Mouse (Mus musculus): ENCODE results near the gene Gpr176.
A peak's percentile ranks its signal among the peaks of the same experiment; 100 is the strongest.

Gpr176 gene

DNA sequence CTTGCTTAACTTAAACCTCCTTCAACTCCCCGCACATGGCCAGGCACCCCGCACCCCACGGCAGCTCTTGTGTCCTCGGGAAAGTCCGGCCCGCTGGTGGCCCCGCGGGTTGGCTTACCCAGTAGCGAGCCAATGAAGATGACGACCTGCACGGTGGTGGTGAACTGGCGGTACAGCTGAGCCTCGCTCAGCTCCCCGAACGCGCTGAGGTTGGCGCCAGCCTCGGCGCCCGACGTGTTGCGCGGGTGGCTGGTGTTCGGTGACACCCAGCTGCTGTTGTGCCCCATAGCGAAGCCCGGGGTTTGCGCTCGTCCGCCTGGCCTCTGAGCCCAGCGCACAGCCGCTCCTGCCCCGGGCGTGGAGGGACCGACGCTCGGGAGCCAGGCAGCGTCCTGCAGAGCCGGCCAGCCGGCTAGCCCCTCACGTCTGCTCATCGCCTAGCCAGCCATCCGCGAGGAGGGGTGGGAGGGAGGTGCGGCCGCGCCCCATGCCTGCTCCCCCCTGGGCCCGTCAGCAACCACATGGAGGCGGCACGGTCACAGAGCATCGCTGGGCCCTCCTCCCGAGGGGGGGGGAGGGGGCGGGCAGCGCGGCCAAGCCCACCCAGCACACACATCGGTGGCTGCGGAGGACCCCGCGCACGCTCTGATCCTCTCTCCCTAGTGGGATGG lies at the start of gene Gpr176:
Gpr176 (minus strand) TSS at position 519 of the 671 bp plus-strand sequence.
- no peak for DNase-seq (ENCODE audit: low read depth)

DNA sequence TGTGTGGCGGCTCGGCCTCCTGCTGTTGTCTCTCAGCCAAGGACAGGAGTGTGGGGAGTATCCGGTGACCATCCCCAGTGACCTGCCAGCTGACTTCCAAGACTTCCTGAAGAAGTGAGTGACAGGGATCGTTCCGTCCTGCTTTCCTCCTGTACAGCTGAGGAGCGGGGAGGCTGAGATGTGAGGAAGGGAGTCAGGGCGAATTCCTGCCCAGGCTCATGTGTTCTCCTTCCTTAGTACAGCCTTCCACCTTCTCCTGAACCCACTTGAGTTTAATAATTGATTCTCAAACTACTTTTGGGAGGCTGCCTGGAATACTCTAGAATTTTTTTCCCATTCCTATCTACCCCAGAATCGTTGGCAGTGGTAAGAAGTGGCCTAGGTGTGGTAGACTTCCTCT lies 49.2 kb upstream of the Gpr176 start:
- DNase-seq (ENCODE audit: low read depth) = no peak

DNA sequence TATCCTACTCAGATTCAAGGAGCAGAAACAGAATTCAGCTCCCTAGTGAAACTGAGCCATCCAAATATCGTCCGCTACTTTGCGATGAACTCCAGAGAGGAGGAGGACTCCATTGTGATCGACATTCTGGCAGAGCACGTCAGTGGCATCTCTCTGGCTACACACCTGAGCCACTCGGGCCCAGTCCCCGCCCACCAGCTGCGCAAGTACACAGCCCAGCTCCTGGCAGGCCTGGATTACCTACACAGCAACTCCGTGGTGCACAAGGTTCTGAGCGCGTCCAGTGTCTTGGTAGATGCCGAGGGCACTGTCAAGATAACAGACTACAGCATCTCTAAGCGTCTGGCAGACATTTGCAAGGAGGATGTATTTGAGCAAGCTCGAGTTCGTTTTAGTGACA lies 48.7 kb upstream of the Gpr176 start:
- no peak for DNase-seq (ENCODE audit: low read depth)

DNA sequence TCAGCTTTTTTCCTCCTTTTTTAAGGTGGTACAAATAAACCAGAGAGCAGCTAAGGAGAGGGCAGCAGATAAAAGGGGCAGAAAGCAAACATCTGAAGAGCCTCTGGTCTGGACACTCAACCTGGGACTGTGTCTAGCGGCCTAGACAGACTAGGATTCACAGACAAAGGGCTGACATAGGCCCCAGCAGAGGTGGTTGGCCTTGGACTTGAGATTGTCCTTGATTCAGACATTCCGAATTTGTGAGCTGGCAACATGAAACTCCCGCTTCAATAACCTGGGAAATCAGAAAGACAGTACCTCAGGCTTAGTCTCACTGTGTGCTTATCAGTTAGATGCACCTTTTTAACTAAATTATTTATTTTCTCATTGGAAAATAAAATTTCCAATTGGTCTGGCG lies 44.9 kb upstream of the Gpr176 start:
- no peak for DNase-seq (ENCODE audit: low read depth)

DNA sequence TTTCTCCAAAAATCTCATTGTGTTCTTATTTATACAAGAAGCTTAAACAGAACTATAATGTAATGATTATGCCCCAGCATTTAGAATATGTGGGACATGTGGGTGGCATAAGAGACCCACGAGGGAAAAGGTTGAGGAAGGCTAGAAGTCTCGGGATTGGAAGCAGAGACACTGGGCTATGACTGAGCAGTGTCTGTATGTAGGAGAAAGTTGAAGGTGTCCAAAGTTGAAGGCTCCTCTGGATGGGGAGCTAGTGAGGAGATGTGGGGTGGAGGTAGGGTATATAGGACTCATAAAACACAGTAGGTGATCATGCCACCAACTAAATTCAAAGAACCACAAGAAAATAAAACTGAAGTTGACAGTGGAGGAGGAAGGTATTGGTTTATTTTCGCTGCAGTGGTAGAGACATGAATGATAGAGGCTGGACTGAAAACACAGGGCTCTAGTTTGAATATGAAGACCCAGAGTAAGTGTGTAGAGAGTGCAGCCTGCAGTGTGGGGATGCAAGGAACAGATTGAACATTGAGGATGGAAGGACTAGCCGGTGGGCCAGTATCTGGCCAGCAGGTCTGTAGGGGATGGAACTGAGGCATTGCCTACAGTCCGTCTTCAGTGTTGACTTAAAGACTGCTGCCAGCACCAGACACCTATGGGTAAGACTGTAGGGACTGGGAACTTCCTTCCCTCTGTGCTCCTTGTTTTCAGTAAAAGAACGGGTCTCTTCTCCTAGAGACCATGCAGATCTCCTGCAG lies 42.6 kb upstream of the Gpr176 start:
- no peak for DNase-seq (ENCODE audit: low read depth)

DNA sequence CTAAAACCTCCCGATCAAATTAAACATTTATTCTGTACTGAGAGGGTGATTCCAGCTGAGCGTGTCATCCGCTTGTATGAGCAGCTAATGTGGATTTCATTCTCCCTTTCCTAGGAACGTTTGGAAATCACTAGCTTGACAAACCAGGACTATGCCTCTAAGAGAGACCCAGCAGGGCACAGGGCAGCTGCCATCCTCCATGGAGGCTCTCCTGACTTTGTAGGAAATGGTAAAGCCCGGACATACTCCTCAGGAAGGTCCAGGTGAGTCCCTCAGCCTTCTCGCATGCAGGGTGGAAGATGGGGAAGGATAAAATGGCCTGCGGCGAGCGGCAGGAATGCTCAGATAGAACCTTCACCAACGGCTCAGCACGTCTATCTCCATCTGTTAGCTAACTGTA lies 39.6 kb upstream of the Gpr176 start:
- DNase-seq (ENCODE audit: low read depth) = no peak

DNA sequence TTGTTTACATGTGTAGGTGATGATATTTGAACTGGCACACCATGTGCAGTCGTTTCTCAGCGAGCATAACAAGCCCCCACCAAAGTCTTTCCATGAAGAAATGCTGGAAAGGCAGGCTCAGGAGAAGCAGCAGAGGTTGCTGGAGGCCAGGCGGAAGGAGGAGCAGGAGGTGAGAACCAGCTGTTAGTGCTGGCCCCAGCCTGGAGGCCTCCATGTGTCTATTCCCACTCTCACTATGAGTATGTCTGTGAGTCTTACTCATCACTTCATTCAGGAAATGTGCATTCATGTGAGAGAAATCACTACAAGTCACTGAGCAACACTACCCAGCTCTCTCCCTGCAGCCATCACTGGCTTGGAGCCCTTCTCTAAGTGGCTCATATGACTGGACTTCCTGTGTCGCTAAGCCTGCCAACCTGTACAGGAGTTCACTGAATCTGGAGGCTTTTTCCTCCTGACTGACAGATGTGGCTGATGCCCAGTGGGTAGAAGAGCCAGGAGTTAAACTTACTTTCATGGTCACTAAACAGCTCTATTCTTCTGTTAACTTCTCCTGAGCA lies 35.2 kb upstream of the Gpr176 start:
- DNase-seq (ENCODE audit: low read depth) = no peak

DNA sequence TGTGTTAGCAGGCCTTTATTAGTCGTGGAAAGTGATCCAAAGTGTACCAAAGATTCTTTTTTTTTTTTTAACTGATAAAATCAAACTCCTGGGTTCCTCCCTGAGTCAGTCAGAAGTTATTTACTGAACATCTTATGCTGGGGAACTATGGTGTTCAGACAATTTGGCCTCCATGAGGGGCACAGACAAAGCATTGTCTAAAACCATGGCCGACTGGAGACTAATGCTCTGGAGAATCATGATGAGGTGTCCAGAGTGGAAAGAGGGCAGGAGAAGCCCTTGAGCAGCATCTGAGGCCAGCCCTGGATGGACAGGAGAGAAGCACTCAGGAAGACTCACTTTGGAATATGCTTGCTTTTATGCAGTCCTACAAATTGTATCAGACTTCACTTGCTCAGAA lies 33.6 kb upstream of the Gpr176 start:
- DNase-seq (ENCODE audit: low read depth) = no peak

DNA sequence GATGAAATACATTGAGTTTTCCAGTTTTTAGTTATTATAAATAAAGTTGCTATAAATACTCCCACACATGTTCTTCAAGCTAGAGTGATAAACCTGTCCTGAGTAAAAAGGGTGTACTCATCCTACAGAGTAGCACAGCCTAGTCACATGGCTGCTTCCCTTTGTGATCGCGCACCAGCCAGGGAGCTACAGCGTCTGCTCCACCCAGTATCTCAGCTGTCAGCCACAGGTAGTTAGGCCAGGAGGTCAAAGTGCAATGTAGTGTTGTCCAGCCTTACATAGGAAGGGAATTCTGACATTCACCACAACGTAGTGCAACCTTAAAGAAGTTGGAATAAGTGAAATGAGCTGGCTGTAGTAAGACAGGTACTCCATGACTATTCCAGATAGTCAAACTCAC lies 32.3 kb upstream of the Gpr176 start:
- DNase-seq (ENCODE audit: low read depth) = no peak

DNA sequence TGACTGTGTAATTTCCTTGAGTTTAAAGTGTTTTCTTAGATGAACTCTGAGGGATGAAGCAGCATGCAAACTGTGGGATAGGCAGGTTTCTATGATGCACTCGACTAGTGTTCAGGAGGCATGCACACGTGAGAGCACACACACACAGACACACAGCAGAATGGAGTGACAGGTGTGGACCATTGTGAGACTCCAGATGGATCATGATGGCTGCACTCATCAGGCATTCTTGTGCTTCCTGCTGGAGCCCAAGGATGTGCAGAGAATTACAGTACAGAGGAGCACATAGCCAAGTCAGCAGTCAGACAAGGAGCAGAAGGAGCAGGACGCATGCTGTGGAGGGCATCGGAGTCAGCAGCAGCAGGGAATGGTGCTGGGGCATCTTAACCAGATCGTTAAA lies 31.1 kb upstream of the Gpr176 start:
- DNase-seq (ENCODE audit: low read depth) = no peak

DNA sequence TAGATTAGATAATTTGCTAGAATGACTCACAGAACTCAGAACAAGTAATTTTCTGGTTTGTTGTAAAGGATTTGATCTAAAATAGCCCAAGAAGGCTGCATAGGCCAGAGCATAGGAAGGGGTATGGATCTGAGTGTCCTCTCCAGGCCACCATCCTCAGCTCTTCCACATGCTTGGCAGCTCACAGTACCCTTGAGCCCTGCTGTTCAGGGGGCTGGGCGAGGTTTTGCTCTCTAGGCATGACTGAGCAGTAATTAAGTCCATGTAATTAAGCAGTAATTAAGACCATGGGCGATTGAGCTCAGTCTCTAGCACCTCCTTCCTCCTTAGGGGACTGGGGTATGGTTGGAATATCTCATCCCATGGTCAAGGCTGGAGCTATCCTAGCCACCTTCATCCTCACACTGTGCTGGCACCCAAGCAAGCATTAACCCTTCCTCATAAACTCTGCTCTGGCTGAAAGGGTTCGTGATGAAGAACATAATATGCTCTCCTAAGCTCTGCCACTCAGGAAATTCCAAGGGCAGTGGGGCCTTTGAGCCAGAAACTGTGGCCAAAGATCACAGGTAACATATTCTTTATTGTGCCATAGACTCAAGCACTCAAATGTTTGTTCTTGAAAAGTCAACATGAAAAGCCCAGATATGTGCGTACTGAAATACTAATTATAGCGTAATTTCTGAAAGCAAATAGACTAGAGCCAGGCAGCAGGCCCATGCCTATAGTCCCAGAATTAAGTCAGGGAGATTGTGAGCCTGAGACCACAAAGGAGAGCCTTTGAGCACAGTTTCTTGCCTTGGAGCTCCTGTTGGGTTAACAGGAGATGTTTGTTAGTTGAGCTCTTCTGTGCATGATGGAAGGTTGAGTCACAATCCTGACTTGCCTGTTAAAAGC lies 28.9 kb upstream of the Gpr176 start:
- no peak for DNase-seq (ENCODE audit: low read depth)

DNA sequence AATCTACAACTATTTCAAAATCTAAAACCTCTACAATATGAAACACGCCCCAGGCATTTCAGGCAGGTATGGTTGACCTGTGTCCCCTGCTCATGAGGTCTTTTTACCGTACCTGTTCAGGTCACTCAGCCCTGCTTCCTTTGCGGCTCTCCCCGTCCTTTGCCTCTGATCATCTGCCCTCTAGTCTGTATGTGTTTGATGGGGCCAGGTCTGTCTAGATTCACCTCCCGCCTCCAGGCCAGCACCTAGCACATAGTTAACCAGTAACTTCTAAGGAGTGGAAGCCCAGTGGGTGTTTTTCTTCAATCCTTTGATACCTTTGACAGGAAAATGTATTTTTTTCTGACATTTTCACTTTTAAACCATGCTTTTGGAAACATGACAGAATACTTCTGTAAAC lies 26.5 kb upstream of the Gpr176 start:
- DNase-seq (ENCODE audit: low read depth) = no peak

DNA sequence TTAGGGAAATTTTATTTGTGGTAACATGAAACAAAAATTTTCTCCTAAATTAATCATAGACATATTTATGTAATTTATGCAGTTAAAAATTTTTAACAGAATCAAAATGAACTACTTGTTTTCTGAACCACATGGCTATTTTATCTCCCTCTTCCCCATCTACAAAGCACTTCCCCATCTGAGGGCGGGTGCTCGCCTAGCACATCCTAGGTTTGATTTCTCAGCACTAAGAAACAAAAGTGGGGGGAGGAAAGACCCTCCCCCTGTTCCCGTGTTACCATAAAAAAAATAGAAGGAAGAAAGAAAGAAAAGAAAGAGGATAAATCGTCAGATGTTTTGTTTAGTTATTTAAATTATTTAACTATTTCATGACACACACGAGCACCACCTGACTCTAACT lies 18.0 kb upstream of the Gpr176 start:
- peak; percentile 20 for DNase-seq (ENCODE audit: low read depth)

DNA sequence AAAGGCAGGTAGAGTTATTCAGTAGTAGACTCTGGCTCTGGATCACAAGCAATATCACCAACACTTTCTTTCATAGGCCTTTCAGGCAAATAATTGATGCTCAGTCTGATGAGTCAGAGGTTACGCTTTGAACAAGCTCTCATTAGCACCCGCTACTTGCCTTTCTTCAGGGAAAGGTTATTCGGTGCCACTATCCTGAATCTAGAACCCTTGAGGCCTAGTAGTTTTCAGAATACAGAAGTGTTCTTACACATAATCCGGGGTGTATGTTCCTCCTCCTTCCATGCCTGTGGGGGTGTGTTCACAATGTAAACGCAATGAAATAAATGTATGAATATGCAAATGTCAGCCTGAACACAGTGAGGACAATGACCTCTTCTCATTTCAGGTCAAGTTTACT lies 16.9 kb upstream of the Gpr176 start:
- DNase-seq (ENCODE audit: low read depth) = peak; percentile 28

DNA sequence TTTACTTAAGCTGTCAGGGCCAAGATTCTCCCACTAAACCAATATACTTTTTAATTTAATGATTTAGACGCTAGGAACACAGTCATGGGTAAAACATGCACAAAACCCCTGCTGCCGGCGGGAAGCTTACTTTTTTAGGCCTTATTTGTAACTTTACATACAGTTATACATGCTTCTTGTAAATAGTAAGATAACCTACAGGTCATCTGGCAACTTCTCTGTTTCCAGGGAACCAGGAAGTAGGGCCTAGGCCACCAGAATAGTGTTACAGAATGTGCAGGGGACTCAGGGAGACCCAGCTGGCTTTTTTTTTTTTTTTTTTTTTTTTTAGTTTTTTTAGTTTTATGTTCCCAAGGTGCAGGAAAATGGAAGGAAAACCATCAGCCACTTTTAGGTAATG lies 16.4 kb upstream of the Gpr176 start:
- DNase-seq (ENCODE audit: low read depth) = peak; percentile 42

DNA sequence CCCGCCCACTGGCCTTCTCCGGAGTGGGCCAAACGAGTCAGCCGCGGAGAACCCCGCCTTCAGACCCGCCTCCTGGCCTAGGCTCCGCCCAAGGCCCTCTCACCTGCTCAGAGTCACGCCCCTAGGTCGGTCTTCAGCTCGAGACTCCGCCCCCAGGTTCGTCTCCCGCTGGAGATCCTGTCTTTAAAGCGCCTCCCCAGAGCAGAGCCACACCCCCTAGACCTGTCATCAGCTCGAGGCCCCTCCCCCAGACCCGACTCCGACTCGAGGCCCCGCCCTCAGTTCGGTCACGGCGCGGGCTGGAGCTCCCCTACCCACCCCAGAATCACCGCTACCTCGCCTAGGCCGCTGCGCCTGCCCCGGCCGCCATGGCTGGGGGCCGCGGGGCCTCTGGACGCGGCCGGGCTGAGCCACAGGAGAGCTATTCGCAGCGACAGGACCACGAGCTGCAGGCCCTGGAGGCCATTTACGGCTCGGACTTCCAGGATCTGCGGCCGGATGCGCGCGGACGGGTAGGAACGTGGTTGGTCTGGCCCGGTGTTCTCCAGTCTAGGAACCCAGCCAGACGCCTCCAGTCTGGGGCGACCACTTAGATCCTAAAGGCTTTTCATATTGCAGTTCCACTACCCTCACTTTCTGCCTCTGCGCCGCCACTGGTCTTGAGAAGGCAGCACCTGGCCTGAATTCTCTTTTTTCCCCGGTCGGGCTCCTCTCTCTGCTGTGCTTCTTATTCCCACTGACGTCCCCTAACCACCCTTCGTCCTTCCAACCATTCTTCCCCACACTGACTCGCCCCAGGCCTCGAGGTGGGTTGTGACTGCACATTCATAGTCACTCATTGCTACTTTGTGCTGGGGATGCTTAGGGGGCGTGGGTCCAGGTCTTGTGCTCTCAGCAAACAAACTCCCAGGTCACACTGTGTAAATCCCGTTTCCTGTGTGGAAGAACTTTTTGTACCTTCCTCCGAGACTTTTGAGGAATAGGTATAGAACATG lies 15.4 kb upstream of the Gpr176 start, which contains the start of gene Eif2ak4:
Eif2ak4 (plus strand) TSS at position 278 of the 995 bp plus-strand sequence.
- DNase-seq (ENCODE audit: low read depth) = peak; percentile 99

DNA sequence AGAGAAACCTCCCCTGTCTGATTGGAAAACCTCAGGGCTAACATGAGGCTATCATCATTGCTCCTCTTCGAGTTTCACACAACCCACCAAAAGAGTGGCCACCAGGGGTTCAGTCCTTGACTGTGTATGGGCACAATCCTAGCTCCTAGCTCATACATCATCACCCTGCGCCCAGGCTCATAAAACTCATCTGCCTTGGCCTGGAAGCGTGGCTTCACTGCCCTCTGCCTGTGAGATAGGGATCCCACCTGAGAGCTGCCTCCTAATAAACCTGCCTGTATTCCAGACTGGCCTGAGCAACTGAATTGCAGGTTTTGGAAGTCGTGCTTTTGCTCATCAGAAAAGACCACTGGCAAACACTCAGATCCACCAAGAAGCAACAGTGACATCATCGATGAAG lies 10.2 kb upstream of the Gpr176 start:
- peak; percentile 10 for DNase-seq (ENCODE audit: low read depth)

DNA sequence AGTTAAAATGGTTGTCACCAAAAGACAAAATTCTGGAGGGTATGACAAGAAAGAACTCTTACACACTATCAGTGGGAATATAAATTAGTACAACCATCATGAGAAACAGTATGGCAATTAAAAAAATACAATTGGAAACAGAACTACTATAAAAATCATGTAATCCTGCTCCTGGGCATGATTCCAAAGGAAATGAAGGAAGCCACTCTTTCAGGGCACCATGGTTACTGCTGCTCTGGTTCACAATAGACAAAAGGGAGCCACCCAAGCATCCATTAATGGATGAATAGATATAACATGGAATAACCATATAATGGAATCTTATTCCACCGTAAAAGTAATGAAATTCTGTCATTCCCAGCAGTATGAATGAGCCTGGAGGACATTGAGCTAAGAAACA lies 6.5 kb upstream of the Gpr176 start:
- DNase-seq (ENCODE audit: low read depth) = no peak

DNA sequence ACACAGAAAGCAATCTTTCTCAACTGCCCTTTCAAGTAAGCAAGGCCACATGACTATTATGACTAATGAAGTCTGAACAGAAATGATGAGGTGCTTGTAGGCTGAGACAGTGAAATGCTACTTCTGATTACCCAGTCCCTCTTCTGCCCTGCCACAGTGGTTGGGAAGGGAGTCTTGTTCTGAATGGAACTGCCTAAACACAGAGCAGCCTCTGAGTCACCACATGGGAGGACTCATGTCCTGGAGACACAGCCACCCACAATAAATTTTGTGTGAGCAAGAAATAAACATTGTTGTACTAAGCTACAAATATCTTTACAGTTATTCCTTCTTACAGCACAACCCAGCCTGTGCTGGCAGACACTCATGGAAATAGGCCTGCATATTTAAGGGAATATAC lies 2.7 kb upstream of the Gpr176 start:
- no peak for DNase-seq (ENCODE audit: low read depth)

DNA sequence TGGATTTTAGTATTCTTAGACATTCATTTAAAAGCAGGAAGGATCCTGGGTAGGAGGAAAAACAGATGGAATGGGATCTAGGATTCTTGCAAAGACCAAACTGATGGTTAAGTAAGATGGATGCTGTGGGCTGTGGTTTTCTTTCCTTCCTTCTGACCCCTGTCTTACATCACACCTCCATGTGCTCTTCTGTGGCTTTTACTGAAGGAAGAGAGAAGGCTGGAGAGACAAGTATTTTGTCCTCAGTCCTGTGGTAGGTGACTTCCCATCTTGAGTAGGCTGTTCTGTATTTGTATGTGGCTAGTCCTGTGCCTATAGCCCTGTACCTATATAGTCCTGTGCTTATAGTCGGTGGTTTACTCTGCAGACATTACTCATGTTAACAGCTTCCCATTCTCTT lies 2.3 kb upstream of the Gpr176 start:
- peak; percentile 76 for DNase-seq (ENCODE audit: low read depth)

DNA sequence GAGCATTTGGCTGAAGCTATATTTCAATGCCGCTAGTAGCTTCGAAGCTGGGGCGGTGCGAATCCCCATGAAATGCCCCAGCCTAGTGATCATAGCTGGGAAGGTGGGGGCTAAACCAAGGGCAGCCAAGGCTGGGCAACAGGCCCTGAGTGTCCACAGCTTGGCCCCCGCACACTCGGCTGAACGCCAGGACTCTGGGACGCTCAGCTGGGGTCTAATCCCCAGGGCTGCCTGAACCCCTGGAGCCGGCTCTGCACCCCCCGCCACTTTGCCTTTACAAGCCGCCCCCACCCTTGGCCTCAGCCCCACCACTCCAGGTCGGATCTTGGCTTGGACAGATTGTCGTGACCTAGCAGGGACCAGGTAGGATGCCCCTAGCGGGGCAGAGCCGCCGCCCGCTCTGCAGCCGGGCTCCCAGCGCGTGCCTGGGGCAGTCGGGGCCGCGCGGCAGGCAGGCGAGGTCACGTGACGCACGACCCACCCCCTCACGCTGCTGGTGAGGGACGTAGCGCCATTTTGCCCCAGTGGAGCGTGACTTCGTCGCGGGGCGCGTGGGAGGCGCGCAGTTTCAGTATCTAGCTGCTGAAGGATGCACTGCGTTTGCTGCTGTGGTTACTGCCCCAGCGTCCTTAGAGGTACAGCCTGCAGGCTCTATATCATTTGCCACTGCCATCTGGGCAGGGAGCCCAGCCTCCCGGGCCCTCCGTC lies 507 bp upstream of the Gpr176 start:
- DNase-seq (ENCODE audit: low read depth) = no peak
